Mouse (Mus musculus) embryonic facial prominence, embryonic 14.5 days (tissue): ENCODE measurements around the gene Trappc1. TPM values are rescaled to one million over a fixed set of nuclear protein-coding genes. Genes with fewer than 3 reads are reported as not detected.
A peak's percentile ranks its signal among the peaks of the same experiment; 100 is the strongest.
"Not testable (repeated sequence)": the region's sequence is repeated elsewhere in the genome, so short reads cannot be mapped to it uniquely, and the experiment has no call there.

Source experiments
- ATAC-seq: fragments of 200-750 bp; cut with Nextera tagmentation; 2 replicates; pipeline ENCODE4 v1.8.0; 2017; ENCODE audit warnings: low read depth, moderate number of reproducible peaks, moderate TSS enrichment
- DNase-seq: peaks from one replicate; pipeline ENCODE4 v3.0.0-alpha.2; 2015; ENCODE audit warnings: low spot score
- H3K27ac ChIP-seq: fragments of 300-500 bp; sonication (generic); replicated peaks from 2 replicates; pipeline ENCODE4 v1.5.1; 2014; ENCODE audit warnings: low read depth, mild to moderate bottlenecking, low read length, moderate library complexity
- H3K27me3 ChIP-seq: fragments of 300-500 bp; sonication (generic); replicated peaks from 2 replicates; pipeline ENCODE4 v1.6.1; 2014; ENCODE audit warnings: low read length; ENCODE audit not compliant: control insufficient read depth, insufficient read depth
- H3K36me3 ChIP-seq: fragments of 300-500 bp; sonication (generic); 2 replicates; pipeline ENCODE4 v1.6.1; 2014; ENCODE audit warnings: low read length, mixed read lengths; ENCODE audit not compliant: control insufficient read depth, insufficient read depth
- H3K4me1 ChIP-seq: fragments of 300-500 bp; sonication (generic); 2 replicates; pipeline ENCODE4 v1.6.1; 2014; ENCODE audit warnings: antibody characterized with exemption, low read length; ENCODE audit not compliant: control insufficient read depth, insufficient read depth
- H3K4me2 ChIP-seq: fragments of 300-500 bp; sonication (generic); 2 replicates; pipeline ENCODE4 v1.6.1; 2014; ENCODE audit warnings: low read depth, mild to moderate bottlenecking, low read length, moderate library complexity, mixed read lengths
- H3K4me3 ChIP-seq: fragments of 300-500 bp; sonication (generic); 2 replicates; pipeline ENCODE4 v1.5.1; 2014; ENCODE audit warnings: low read depth, mild to moderate bottlenecking, low read length
- H3K9ac ChIP-seq: fragments of 300-500 bp; sonication (generic); 2 replicates; pipeline ENCODE4 v1.6.1; 2014; ENCODE audit warnings: low read depth, mild to moderate bottlenecking, low read length, moderate library complexity, mixed read lengths
- H3K9me3 ChIP-seq: fragments of 300-500 bp; sonication (generic); 2 replicates; pipeline ENCODE4 v1.6.1; 2016; ENCODE audit warnings: low read length; ENCODE audit not compliant: control insufficient read depth
- whole genome bisulfite sequencing: fragments of 180-500 bp; shearing (Covaris S2); extraction: QIAGEN DNeasy Blood & Tissue Kit; methylation state at CpG from one replicate; pipeline ENCODE4 v1.1.7; 2014; 5-methylcytosine and 5-hydroxymethylcytosine counted together
- polyA plus RNA-seq: library from polyadenylated mRNA; unstranded; fragments of >200 nt; fragmentation: Nextera tagmentation; extraction: Ambion mirVana; gene quantifications from 2 replicates; pipeline ENCODE4 v1.2.1, GENCODE M21; 2014

Gene Trappc1
- polyA plus RNA-seq, 1 experiment from 2014 or later = 147 TPM

DNA sequence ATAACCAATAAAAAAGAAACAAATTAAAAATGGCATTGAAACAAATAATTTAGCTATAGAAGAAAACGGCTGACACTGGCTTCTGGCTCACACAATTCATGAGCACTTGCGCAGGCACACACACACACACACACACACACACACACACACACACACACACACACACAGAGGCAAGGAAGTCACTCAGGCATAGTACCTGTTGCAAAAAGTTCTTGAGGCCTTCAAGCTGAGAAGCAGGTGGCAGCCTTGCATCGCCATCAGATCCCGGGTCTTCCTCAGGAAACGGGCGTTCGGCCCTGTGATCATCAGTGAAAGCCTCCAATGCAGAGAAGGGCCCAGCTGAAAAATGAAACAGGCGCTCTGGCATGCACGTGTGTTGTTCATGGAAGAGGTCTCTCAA is 18.5 kb upstream of the Trappc1 start:
- peaks cover 93% of the 10 kb centered on the region for H3K36me3 ChIP-seq
- no peaks in the 10 kb centered on the region for H3K27me3 ChIP-seq
- 87% methylated on average over 9 of the region's 9 CpGs for WGBS
- no peak overlapping the region for H3K27ac ChIP-seq
- H3K4me2 ChIP-seq = no peak overlapping the region
- no peak overlapping the region for H3K9ac ChIP-seq
- no peaks in the 10 kb centered on the region for H3K4me1 ChIP-seq
- DNase-seq (no peak), ATAC-seq (no peak)
- H3K9me3 ChIP-seq = no peaks in the 10 kb centered on the region
- H3K4me3 ChIP-seq = no peak overlapping the region

DNA sequence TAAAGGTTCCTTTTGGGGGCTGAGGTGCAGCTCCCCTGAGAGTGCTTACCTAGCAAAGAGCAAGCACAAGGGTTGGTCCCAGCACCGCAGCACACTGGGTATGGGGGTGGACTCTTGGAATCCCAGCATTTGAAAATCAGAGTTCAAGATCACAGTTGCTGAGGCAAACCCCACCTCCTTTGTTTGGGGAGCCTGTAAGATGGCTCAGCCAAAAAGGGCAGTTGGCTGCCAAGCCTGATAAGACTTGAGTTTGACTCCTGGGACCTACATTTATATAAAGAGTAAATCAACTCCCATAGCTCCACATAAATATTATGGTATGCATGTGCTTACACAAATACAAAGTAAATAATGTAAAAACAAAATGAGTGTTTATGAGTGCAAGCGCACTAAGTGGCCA is 17.7 kb upstream of the Trappc1 start:
- no peaks in the 10 kb centered on the region for H3K27me3 ChIP-seq
- H3K4me1 ChIP-seq = no peaks in the 10 kb centered on the region
- peaks cover 94% of the 10 kb centered on the region for H3K36me3 ChIP-seq
- H3K9me3 ChIP-seq = no peaks in the 10 kb centered on the region
- H3K9ac ChIP-seq = no peak overlapping the region
- DNase-seq = no peak
- H3K27ac ChIP-seq = no peak overlapping the region
- WGBS = 89% methylated on average over 2 of the region's 2 CpGs
- no peak overlapping the region for H3K4me2 ChIP-seq
- no peak for ATAC-seq
- no peak overlapping the region for H3K4me3 ChIP-seq

DNA sequence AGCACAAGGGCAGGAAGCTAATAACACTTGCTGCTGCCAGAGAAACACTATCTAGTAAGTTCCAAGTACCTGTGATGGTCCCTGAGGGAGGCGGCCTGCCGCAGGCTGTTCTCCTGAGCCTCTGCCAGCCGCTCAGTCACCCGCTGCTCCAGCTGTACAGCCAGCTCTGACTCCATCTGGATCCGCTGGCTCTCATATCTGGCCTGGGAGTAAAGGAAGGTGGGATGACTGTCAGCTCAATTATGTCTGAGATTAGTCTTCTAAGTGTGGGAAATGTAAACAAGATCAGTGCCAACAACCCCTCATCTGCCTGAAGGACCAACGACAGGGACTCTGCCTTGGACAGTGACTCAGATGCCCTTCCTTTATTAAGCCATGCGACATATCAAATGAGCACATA is 12.5 kb upstream of the Trappc1 start:
- DNase-seq = peak; percentile 21
- Histone ChIP-seq H3K9ac (no peak overlapping the region), H3K36me3 (peaks cover 81% of the 10 kb centered on the region), H3K4me2 (no peak overlapping the region), H3K4me3 (no peak overlapping the region), H3K27me3 (no peaks in the 10 kb centered on the region), H3K27ac (no peak overlapping the region), H3K9me3 (no peaks in the 10 kb centered on the region), H3K4me1 (no peaks in the 10 kb centered on the region)
- WGBS = 84% methylated on average over 7 of the region's 7 CpGs
- no peak; the same call in 1 of the 2 replicates for ATAC-seq

DNA sequence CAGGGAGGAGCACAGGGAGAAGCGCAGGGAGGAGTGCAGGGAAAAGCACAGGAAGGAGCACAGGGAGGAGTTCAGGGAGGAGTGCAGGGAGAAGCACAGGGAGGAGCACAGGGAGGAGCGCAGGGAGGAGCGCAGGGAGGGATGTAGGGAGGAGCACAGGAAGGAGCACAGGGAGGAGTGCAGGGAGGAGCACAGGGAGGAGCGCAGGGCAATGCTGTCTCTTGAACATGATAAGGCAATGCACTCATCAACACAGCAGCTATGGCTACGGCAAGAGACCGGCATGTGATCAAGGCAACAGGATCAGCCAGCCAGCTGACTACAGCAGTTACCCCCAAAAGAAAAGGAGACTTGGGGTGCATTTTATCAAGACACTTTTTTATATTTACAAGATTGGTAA is 7.4 kb upstream of the Trappc1 start:
- H3K27me3 ChIP-seq = no peaks in the 10 kb centered on the region
- no peak overlapping the region for H3K4me3 ChIP-seq
- DNase-seq (no peak), ATAC-seq (no peak)
- H3K27ac ChIP-seq = no peak overlapping the region
- no peak overlapping the region for H3K4me2 ChIP-seq
- no peaks in the 10 kb centered on the region for H3K4me1 ChIP-seq
- H3K9ac ChIP-seq = no peak overlapping the region
- no peaks in the 10 kb centered on the region for H3K9me3 ChIP-seq
- H3K36me3 ChIP-seq = peaks cover 72% of the 10 kb centered on the region
- 95% methylated on average over 6 of the region's 6 CpGs for WGBS

DNA sequence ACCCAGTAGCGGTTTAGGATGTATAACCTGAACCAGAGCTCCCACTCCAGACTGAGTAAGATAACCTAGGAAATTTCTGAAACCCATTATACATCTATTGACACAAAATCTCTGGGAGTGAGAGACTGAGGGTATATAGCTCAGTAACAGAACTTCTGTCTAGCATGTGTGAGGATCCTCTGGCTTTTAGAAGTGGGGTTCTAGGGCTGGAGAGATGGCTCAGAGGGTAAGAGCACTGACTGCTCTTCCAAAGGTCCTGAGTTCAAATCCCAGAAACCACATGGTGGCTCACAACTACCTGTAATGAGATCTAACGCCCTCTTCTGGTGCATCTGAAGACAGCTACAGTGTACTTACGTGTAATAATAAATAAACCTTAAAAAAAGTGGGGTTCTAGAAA is 5.8 kb upstream of the Trappc1 start:
- not testable (repeated sequence) for H3K27me3 ChIP-seq, H3K27ac ChIP-seq, H3K9me3 ChIP-seq, H3K4me3 ChIP-seq, H3K9ac ChIP-seq, ATAC-seq, DNase-seq, H3K4me1 ChIP-seq, H3K4me2 ChIP-seq
- H3K36me3 ChIP-seq = peaks cover 67% of the 10 kb centered on the region
- 87% methylated on average over 3 of the region's 3 CpGs for WGBS

DNA sequence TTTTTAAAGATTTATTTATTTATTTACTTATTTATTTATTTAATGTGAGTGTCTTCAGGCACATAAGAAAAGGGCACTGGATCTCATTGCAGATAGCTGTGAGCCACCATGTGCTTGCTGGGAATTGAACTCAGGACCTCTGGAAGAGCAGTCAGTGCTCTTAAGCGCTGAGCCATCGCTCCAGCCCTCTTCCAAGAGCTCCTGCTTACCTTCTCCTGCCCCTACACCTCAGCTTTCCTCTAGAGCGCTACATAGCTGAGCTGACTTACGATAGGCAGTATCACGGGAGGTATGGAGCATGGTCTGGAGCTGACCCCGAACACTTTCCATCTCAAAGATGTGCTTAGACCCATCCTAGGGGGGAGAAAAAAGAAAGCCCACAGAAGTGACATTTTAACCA is 2.2 kb upstream of the Trappc1 start:
- Histone ChIP-seq H3K4me3 (no peak overlapping the region), H3K9ac (no peak overlapping the region), H3K4me1 (peaks cover 21% of the 10 kb centered on the region), H3K4me2 (no peak overlapping the region; the same call in 1 of the 2 replicates), H3K27me3 (peaks cover 1% of the 10 kb centered on the region; the same call in 1 of the 2 replicates), H3K27ac (no peak overlapping the region), H3K36me3 (peaks cover 39% of the 10 kb centered on the region), H3K9me3 (no peaks in the 10 kb centered on the region)
- no peak for ATAC-seq
- 94% methylated on average over 6 of the region's 6 CpGs for WGBS
- no peak for DNase-seq

DNA sequence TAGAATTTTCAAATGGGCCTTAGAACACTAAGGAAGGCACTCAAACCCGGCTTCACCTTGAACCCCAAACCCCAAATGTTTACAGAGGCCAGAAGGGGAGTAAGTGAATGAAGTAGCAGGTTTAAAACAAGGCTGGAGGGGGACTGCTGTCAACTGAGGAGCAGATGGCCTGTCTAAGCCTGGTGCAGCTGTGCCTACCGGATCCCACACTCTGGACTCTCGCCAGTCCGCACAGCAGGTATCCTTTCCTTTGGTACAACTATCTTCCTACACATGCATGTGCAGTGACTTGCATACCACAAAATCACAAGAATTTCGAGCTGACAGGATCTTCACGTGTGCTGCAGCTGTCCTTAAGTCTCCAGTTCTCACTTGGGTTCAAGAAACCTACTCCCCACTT is 1.8 kb upstream of the Trappc1 start:
- no peak for ATAC-seq
- WGBS = 56% methylated on average over 6 of the region's 6 CpGs
- Histone ChIP-seq H3K27ac (no peak overlapping the region), H3K4me2 (peak overlapping the region; percentile 89), H3K4me3 (peak overlapping the region; percentile 66; the same call in 1 of the 2 replicates), H3K36me3 (peaks cover 35% of the 10 kb centered on the region), H3K9ac (peak overlapping the region; percentile 89), H3K9me3 (no peaks in the 10 kb centered on the region), H3K27me3 (peaks cover 6% of the 10 kb centered on the region), H3K4me1 (peaks cover 23% of the 10 kb centered on the region)
- DNase-seq = peak; percentile 13

DNA sequence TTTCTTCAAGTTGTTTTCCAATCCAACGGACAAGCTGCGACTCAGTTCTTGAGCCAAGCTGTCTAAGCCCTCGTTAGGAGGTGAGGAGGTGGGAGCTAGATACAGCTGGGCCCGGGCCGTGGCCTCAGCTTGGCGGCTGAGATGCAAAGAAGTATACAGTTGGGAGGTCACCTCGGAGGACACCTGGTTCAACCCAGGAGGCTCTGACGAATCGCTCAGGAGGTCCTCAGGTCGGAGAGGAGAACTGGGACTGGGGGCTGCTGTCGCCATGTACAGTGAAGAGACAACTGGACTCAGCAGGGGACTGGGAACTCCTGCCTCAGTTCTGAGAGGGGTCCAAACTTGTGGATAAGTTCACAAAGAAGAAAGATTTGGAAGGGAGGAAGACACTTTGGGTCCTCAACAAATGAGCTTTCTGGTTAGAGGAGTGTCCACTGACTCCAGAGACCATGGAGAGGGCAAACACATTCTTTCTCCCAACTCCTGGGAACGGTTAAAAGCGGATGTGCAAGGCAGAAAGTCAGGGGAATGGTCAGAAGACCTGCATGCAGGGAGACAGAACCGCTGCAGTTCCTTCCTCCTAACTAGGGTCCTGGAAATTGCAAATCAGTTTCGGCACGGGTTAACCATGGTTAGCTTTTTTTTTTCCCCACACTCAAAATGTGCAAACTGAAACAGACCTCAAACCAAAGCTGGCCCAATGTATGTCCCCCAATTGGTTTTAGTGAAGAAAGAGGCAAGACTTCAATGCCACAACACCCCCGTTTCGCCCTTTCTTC is 898 bp upstream of the Trappc1 start:
- Histone ChIP-seq H3K4me2 (peak overlapping the region; percentile 89), H3K4me1 (peaks cover 23% of the 10 kb centered on the region), H3K9ac (peak overlapping the region; percentile 89), H3K27me3 (peaks cover 14% of the 10 kb centered on the region), H3K9me3 (no peaks in the 10 kb centered on the region), H3K27ac (peak overlapping the region; percentile 88), H3K36me3 (peaks cover 26% of the 10 kb centered on the region), H3K4me3 (peak overlapping the region; percentile 66)
- ATAC-seq (no peak), DNase-seq (peak; percentile 11)
- WGBS = 19% methylated on average over 18 of the region's 18 CpGs

DNA sequence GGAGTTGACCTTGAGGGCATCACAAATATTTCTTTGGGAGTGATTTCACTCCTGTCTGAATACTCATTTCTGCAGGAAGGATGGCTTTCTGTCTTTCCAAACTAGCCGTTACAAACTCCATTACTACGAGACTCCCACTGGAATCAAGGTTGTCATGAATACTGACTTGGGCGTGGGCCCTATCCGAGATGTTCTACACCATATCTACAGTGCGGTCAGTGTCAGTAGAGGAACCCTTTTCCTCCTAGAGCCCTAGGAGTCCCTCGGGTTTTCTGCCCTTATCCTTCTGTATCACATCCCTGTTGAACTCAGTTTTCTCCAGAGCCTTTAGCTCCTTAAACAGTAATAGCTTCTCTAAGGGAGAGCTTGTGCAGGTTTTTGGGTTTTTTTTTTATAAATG is 969 bp downstream of the Trappc1 start:
- Histone ChIP-seq H3K4me3 (peak overlapping the region; percentile 66), H3K36me3 (peaks cover 7% of the 10 kb centered on the region), H3K27ac (no peak overlapping the region), H3K4me2 (peak overlapping the region; percentile 89), H3K9me3 (no peaks in the 10 kb centered on the region), H3K4me1 (peaks cover 23% of the 10 kb centered on the region), H3K27me3 (peaks cover 15% of the 10 kb centered on the region), H3K9ac (peak overlapping the region; percentile 63; the same call in 1 of the 2 replicates)
- ATAC-seq (no peak), DNase-seq (no peak)
- 83% methylated on average over 6 of the region's 6 CpGs for WGBS
